Mouse (Mus musculus): ENCODE measurements around the gene Gm8947. TPM values are rescaled to one million over a fixed set of nuclear protein-coding genes. Genes with fewer than 3 reads are reported as not detected.

Gene Gm8947
- polyA plus RNA-seq (2012; rRNA removed), result not detected in 2 replicates

DNA sequence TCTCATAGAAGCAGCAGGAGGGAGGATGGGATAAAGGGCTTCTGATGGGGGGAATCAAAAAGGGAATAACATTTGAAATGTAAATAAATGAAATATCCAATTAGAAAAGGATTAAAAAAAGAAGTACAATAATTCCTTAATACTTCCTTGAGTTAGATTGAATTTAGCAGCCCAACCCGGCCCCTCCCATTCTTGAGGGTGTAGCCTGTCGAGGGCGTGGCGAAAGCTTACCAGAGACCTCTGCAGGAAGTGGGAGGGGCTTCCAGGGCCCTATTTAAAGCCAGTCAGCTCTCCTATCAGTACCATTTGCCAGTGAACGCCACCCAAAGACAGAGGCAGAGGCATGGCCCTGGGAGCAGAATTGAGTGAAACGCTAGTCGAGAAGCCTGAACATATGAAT is at the start of gene Gm8947:
Gm8947 (plus strand) TSS at position 302 of the 400 bp plus-strand sequence.

DNA sequence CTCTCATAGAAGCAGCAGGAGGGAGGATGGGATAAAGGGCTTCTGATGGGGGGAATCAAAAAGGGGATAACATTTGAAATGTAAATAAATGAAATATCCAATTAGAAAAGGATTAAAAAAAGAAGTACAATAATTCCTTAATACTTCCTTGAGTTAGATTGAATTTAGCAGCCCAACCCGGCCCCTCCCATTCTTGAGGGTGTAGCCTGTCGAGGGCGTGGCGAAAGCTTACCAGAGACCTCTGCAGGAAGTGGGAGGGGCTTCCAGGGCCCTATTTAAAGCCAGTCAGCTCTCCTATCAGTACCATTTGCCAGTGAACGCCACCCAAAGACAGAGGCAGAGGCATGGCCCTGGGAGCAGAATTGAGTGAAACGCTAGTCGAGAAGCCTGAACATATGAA is 9.9 kb upstream of the Gm8947 start, which contains the start of gene Gm47985:
Gm47985 (plus strand) TSS at position 272 of the 400 bp plus-strand sequence.

DNA sequence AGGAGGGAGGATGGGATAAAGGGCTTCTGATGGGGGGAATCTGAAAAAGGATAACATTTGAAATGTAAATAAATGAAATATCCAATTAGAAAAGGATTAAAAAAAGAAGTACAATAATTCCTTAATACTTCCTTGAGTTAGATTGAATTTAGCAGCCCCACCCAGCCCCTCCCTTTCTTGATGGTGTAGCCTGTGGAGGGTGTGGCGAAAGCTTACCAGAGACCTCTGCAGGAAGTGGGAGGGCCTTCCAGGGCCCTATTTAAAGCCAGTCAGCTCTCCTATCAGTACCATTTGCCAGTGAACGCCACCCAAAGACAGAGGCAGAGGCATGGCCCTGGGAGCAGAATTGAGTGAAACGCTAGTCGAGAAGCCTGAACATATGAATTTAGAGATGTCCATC is 5.9 kb downstream of the Gm8947 start, which contains the start of gene Gm47995:
Gm47995 (plus strand) TSS at position 329 of the 400 bp plus-strand sequence.

DNA sequence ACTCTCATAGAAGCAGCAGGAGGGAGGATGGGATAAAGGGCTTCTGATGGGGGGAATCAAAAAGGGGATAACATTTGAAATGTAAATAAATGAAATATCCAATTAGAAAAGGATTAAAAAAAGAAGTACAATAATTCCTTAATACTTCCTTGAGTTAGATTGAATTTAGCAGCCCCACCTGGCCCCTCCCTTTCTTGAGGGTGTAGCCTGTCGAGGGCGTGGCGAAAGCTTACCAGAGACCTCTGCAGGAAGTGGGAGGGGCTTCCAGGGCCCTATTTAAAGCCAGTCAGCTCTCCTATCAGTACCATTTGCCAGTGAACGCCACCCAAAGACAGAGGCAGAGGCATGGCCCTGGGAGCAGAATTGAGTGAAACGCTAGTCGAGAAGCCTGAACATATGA is 11.6 kb downstream of the Gm8947 start, which contains the start of gene 3110040M04Rik:
3110040M04Rik (plus strand) TSS at position 304 of the 400 bp plus-strand sequence.

DNA sequence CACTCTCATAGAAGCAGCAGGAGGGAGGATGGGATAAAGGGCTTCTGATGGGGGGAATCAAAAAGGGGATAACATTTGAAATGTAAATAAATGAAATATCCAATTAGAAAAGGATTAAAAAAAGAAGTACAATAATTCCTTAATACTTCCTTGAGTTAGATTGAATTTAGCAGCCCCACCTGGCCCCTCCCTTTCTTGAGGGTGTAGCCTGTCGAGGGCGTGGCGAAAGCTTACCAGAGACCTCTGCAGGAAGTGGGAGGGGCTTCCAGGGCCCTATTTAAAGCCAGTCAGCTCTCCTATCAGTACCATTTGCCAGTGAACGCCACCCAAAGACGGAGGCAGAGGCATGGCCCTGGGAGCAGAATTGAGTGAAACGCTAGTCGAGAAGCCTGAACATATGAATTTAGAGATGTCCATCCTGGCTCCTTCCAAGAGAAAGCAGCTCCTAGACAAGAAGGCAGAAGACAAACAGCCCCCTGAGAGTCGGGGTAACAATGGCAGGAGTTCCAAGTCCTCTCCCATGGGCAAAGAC is 17.7 kb downstream of the Gm8947 start, which contains the start of gene Gm47996:
Gm47996 (plus strand) TSS at position 308 of the 532 bp plus-strand sequence.

Other genes starting within 250 kb of the Gm8947 start
- 5.3 and 7.0 TPM in 2 replicates for gene Hmcn1, start 198.9 kb upstream of the Gm8947 start, polyA plus RNA-seq (2012; rRNA removed)
- gene Gm47985, start 9.8 kb upstream of the Gm8947 start, polyA plus RNA-seq (2012; rRNA removed), result not detected in 2 replicates
- gene Gm47995, start 6.1 kb downstream of the Gm8947 start, polyA plus RNA-seq (2012; rRNA removed), result not detected in 2 replicates
- not detected in 2 replicates for gene 3110040M04Rik, start 11.7 kb downstream of the Gm8947 start, polyA plus RNA-seq (2012; rRNA removed)
- gene Gm47996, start 17.8 kb downstream of the Gm8947 start, polyA plus RNA-seq (2012; rRNA removed), result not detected in 2 replicates
- gene Ivns1abp, start 152.1 kb downstream of the Gm8947 start, polyA plus RNA-seq (2012; rRNA removed), result 255 and 257 TPM in 2 replicates
- 12.5 and 16.1 TPM in 2 replicates for gene Swt1, start 236.1 kb downstream of the Gm8947 start, polyA plus RNA-seq (2012; rRNA removed)
- 30.1 and 32.6 TPM in 2 replicates for gene Trmt1l, start 236.2 kb downstream of the Gm8947 start, polyA plus RNA-seq (2012; rRNA removed)